Mouse (Mus musculus): ENCODE measurements around the gene Elmo1. TPM values are rescaled to one million over a fixed set of nuclear protein-coding genes. Genes with fewer than 3 reads are reported as not detected.

The Elmo1 gene
- total and polyA plus RNA-seq, 3 experiments = 23.1 to 50.2 (median 32.2) TPM

DNA sequence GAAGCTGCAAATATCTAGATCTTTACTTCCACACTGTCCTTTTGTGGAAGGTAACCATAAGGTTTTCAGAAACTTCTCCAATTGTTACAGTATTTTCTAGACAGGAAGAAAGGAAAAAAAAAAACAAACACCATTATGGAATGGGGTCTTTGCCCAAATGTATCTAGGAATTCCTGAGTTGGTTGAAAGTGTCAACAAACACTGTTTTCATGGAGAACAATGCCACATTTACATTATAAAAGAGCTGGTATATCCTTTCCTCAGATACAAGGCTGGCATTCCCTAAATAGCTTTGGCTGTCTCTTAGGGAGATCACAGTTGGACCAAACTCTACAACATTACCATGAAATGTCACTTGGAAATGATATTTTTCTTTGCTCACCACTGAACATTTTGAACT, 411.5 kb downstream of the Elmo1 start:
- DNase-seq (ENCODE audit: extremely low read depth) = no peak
- no peak for TF ChIP-seq MAZ (IDR thresholded peaks at IDR 0.05; ENCODE audit: low read depth, low read length)
- H3K36me3 ChIP-seq (replicated peaks in 1 of 2; ENCODE audit: control insufficient read depth in 1 of 2, insufficient read depth in 1 of 2, low read length in 1 of 2) = peaks cover 0 to 28% of the 10 kb centered on the region in 2 experiments
- in situ Hi-C loops (cut with MboI; ENCODE audit: low pct_ligation_motif_present, low pct_unique_long_range_greater_than_20kb, low sequenced_read_pairs) = no loop called here
- no peaks in the 10 kb centered on the region for H3K27me3 ChIP-seq (replicated peaks)
- no peaks in the 10 kb centered on the region for H3K79me2 ChIP-seq (replicated peaks; ENCODE audit: control insufficient read depth, extremely low read depth, insufficient read depth, poor library complexity, severe bottlenecking)
- H3K4me3 ChIP-seq (replicated peaks in 1 of 3; ENCODE audit: low read depth in 2 of 3, low read length in 2 of 3, poor library complexity in 1 of 3) = no peak overlapping the region
- dilution Hi-C loops (cut with MboI; ENCODE audit: extremely low pct_ligation_motif_present, extremely low pct_unique_long_range_greater_than_20kb, low sequenced_read_pairs) = no loop called here
- H3K9ac ChIP-seq (ENCODE audit: insufficient read depth, low read depth) = no peak overlapping the region
- H3K27ac ChIP-seq (ENCODE audit: insufficient read depth, low read depth) = no peak overlapping the region
- no peaks in the 10 kb centered on the region for H3K9me3 ChIP-seq (replicated peaks; ENCODE audit: low read length)
- no peak overlapping the region for H3K4me2 ChIP-seq (ENCODE audit: insufficient read depth, low read depth, poor library complexity, severe bottlenecking)
- peaks cover 0 to 3% of the 10 kb centered on the region in 2 experiments; a peak in 1 of 4 replicates for H3K4me1 ChIP-seq (ENCODE audit: control insufficient read depth in 1 of 2, insufficient read depth in 2 of 2)

DNA sequence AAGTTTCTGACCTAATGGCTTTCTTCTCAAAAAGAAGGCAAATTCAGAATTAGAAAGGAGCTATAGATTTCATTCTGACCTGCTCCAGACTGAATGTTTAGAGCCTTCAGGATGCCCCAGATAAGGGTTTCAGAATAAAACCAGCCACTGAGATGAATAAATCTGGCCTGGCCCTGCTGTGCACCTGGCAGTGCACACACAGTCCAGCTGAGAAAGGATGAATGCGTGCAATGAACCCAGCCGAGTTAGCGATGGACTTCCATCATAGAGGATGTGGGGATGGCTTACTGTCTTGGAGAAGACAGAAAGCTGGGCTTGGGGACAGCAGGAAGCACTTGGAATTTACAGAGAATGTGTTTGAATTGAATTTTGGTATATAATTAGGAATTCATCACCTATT, 413.0 kb downstream of the Elmo1 start:
- Histone ChIP-seq H3K4me3 (replicated peaks in 1 of 3; ENCODE audit: low read depth in 2 of 3, low read length in 2 of 3, poor library complexity in 1 of 3) (no peak overlapping the region), H3K9me3 (replicated peaks; ENCODE audit: low read length) (no peaks in the 10 kb centered on the region), H3K36me3 (replicated peaks in 1 of 2; ENCODE audit: control insufficient read depth in 1 of 2, insufficient read depth in 1 of 2, low read length in 1 of 2) (peaks cover 2 to 27% of the 10 kb centered on the region in 2 experiments), H3K4me2 (ENCODE audit: insufficient read depth, low read depth, poor library complexity, severe bottlenecking) (no peak overlapping the region), H3K4me1 (ENCODE audit: control insufficient read depth in 1 of 2, insufficient read depth in 2 of 2) (peaks cover 8 to 12% of the 10 kb centered on the region in 2 experiments; a peak in 3 of 4 replicates), H3K9ac (ENCODE audit: insufficient read depth, low read depth) (no peak overlapping the region), H3K79me2 (replicated peaks; ENCODE audit: control insufficient read depth, extremely low read depth, insufficient read depth, poor library complexity, severe bottlenecking) (no peaks in the 10 kb centered on the region), H3K27me3 (replicated peaks) (no peaks in the 10 kb centered on the region), H3K27ac (ENCODE audit: insufficient read depth, low read depth) (no peak overlapping the region)
- dilution Hi-C loops (cut with MboI; ENCODE audit: extremely low pct_ligation_motif_present, extremely low pct_unique_long_range_greater_than_20kb, low sequenced_read_pairs) (no loop called here), in situ Hi-C loops (cut with MboI; ENCODE audit: low pct_ligation_motif_present, low pct_unique_long_range_greater_than_20kb, low sequenced_read_pairs) (no loop called here)
- TF ChIP-seq E2F4 (IDR thresholded peaks at IDR 0.05; ENCODE audit: insufficient replicate concordance, low read depth, low read length) (no peak), CHD2 (IDR thresholded peaks at IDR 0.05; ENCODE audit: low read length) (no peak), MAX (IDR thresholded peaks at IDR 0.05; ENCODE audit: low read length) (no peak), IRF4 (IDR thresholded peaks at IDR 0.05; ENCODE audit: low read depth, low read length) (no peak), CHD1 (IDR thresholded peaks at IDR 0.05; ENCODE audit: low read depth, low read length) (no peak), JUND (conservative IDR thresholded peaks at IDR 0.05; ENCODE audit: low read depth, low read length) (no peak), MXI1 (IDR thresholded peaks at IDR 0.05; ENCODE audit: low read depth, low read length) (no peak), ZC3H11A (IDR thresholded peaks at IDR 0.05; ENCODE audit: low read depth, low read length) (no peak), USF2 (conservative IDR thresholded peaks at IDR 0.05; ENCODE audit: low read depth, low read length) (no peak), USF1 (IDR thresholded peaks at IDR 0.05; ENCODE audit: low read depth, low read length) (no peak), TCF12 (IDR thresholded peaks at IDR 0.05; ENCODE audit: low read depth, low read length) (no peak)
- DNase-seq (ENCODE audit: extremely low read depth) = no peak

DNA sequence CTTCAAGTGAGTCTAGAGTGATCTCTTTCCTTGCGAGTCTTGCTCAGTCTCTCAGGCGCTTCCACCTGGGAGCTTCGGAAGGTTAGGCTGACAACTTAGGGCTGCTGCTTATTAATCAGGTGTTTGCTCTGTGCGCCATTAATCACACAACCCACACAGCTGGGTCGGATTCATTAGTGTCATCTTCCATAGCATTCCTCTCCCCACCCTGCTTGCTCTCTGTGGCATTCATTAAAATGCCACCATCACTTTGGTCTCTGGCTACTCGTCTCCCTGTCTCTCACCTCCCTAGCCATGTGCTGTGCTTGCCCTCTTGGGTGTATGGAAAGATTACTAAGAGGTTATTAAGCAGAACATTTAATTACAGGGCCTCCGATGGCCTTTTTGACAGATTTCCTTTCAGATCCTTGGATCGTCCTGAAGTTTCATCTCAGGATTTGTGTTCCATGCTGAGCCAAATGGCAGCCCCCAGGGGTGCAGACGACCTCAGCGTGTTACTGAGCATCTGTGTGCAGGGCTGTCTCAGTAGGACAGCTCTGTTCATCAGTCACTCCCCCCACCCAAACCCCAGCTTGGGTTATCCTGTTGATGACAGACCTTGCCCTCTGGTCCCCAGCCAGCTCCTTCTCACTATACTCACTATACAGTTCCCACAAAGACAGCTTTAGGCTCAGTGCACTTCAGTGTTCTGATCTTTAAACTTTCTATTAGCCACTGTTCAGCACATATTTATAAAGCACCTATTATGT, 417.2 kb downstream of the Elmo1 start:
- peaks cover 8 to 14% of the 10 kb centered on the region in 2 experiments; a peak in 3 of 4 replicates for H3K4me1 ChIP-seq (ENCODE audit: control insufficient read depth in 1 of 2, insufficient read depth in 2 of 2)
- dilution Hi-C loops (cut with MboI; ENCODE audit: extremely low pct_ligation_motif_present, extremely low pct_unique_long_range_greater_than_20kb, low sequenced_read_pairs) (no loop called here), in situ Hi-C loops (cut with MboI; ENCODE audit: low pct_ligation_motif_present, low pct_unique_long_range_greater_than_20kb, low sequenced_read_pairs) (no loop called here)
- H3K36me3 ChIP-seq (replicated peaks in 1 of 2; ENCODE audit: control insufficient read depth in 1 of 2, insufficient read depth in 1 of 2, low read length in 1 of 2) = peaks cover 2 to 37% of the 10 kb centered on the region in 2 experiments
- no peak overlapping the region for H3K9ac ChIP-seq (ENCODE audit: insufficient read depth, low read depth)
- no peak for DNase-seq (ENCODE audit: extremely low read depth)
- no peaks in the 10 kb centered on the region for H3K27me3 ChIP-seq (replicated peaks)
- H3K9me3 ChIP-seq (replicated peaks; ENCODE audit: low read length) = no peaks in the 10 kb centered on the region
- H3K27ac ChIP-seq (ENCODE audit: insufficient read depth, low read depth) = no peak overlapping the region
- H3K4me2 ChIP-seq (ENCODE audit: insufficient read depth, low read depth, poor library complexity, severe bottlenecking) = no peak overlapping the region
- no peak for TF ChIP-seq BHLHE40 (IDR thresholded peaks at IDR 0.05; ENCODE audit: low read depth, low read length)
- no peak for TF ChIP-seq TCF12 (IDR thresholded peaks at IDR 0.05; ENCODE audit: low read depth, low read length)
- TF ChIP-seq GABPA (IDR thresholded peaks at IDR 0.05; ENCODE audit: insufficient replicate concordance, low read depth, low read length) = no peak
- no peak for TF ChIP-seq USF1 (IDR thresholded peaks at IDR 0.05; ENCODE audit: low read depth, low read length)
- TF ChIP-seq CHD2 (IDR thresholded peaks at IDR 0.05; ENCODE audit: low read length) = no peak
- TF ChIP-seq IRF4 (IDR thresholded peaks at IDR 0.05; ENCODE audit: low read depth, low read length) = no peak
- no peak for TF ChIP-seq POLR2A (IDR thresholded peaks at IDR 0.05; ENCODE audit: low read depth, low read length)
- TF ChIP-seq UBTF (IDR thresholded peaks at IDR 0.05; ENCODE audit: low read depth, low read length) = no peak
- no peak for TF ChIP-seq ZMIZ1 (IDR thresholded peaks at IDR 0.05; ENCODE audit: low read depth, low read length)
- no peak overlapping the region for H3K4me3 ChIP-seq (replicated peaks in 1 of 3; ENCODE audit: low read depth in 2 of 3, low read length in 2 of 3, poor library complexity in 1 of 3)
- H3K79me2 ChIP-seq (replicated peaks; ENCODE audit: control insufficient read depth, extremely low read depth, insufficient read depth, poor library complexity, severe bottlenecking) = no peaks in the 10 kb centered on the region
